Mouse (Mus musculus) midbrain, embryonic 14.5 days (tissue): ENCODE results near the gene Pgpep1. TPM values are rescaled to one million over a fixed set of nuclear protein-coding genes. Genes with fewer than 3 reads are reported as not detected.

Experiments used
- ATAC-seq: fragments of 200-750 bp; cut with Nextera tagmentation; 2 replicates; pipeline ENCODE4 v1.8.0; 2017; ENCODE audit warnings: moderate number of reproducible peaks, moderate library complexity; ENCODE audit not compliant: low FRiP score, low TSS enrichment
- DNase-seq: peaks from one replicate; pipeline ENCODE4 v3.0.0-alpha.2; 2015
- H3K27ac ChIP-seq: fragments of 300-500 bp; sonication (generic); replicated peaks from 2 replicates; pipeline ENCODE4 v1.5.1; 2014; ENCODE audit warnings: mild to moderate bottlenecking, low read depth, low read length, moderate library complexity
- H3K27me3 ChIP-seq: fragments of 300-500 bp; sonication (generic); 2 replicates; pipeline ENCODE4 v1.6.1; 2014; ENCODE audit warnings: low read length, control low read depth, mixed read lengths; ENCODE audit not compliant: control insufficient read depth, insufficient read depth
- H3K36me3 ChIP-seq: fragments of 300-500 bp; sonication (generic); 2 replicates; pipeline ENCODE4 v1.6.1; 2014; ENCODE audit warnings: low read length, control low read depth; ENCODE audit not compliant: control insufficient read depth, insufficient read depth
- H3K4me1 ChIP-seq: fragments of 300-500 bp; sonication (generic); 2 replicates; pipeline ENCODE4 v1.6.1; 2014; ENCODE audit warnings: mild to moderate bottlenecking, antibody characterized with exemption, low read length, control low read depth; ENCODE audit not compliant: control insufficient read depth, insufficient read depth
- H3K4me2 ChIP-seq: fragments of 300-500 bp; sonication (generic); 2 replicates; pipeline ENCODE4 v1.6.1; 2014; ENCODE audit warnings: mild to moderate bottlenecking, low read length, moderate library complexity
- H3K4me3 ChIP-seq: fragments of 300-500 bp; sonication (generic); replicated peaks from 2 replicates; pipeline ENCODE4 v1.5.1; 2014; ENCODE audit warnings: low read depth, low read length
- H3K9ac ChIP-seq: fragments of 300-500 bp; sonication (generic); replicated peaks from 2 replicates; pipeline ENCODE4 v1.6.1; 2014; ENCODE audit warnings: mild to moderate bottlenecking, low read length, moderate library complexity
- H3K9me3 ChIP-seq: fragments of 300-500 bp; sonication (generic); 2 replicates; pipeline ENCODE4 v1.6.1; 2016; ENCODE audit warnings: low read length, control low read depth, mixed read lengths; ENCODE audit not compliant: control insufficient read depth
- WGBS: fragments of 180-500 bp; shearing (Covaris S2); extraction: QIAGEN DNeasy Blood & Tissue Kit; methylation state at CpG from one replicate; pipeline ENCODE4 v1.1.7; 2014; 5-methylcytosine and 5-hydroxymethylcytosine counted together
- polyA plus RNA-seq: library from polyadenylated mRNA; unstranded; fragments of >200 nt; fragmentation: Nextera tagmentation; extraction: Ambion mirVana; gene quantifications from 2 replicates; pipeline ENCODE4 v1.2.1, GENCODE M21; 2014

Gene Pgpep1
- polyA plus RNA-seq, 1 experiment from 2014 or later, result 95.8 TPM

DNA sequence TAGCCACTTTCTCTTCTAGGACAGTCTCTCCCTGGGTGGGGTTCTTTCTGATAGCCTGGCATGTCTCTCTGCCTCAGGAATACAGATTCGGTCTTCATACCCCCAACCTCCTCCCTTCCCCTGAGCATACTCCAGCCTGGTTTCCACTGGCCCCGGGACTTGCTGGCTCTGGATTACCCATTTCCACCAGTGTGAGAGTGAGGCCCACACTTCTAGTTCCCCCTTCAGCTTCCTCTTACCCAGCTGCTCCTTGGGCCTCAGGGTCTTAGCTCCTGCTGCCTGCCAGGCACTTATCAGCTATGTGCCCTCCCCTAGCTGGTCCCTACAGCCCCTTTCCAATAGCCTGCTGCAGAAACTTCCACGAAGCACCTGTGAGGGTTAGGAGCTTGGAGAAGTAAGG lies 44.3 kb downstream of the Pgpep1 start, which contains the start of gene Lrrc25:
Gene Lrrc25 (plus strand): TSS at position 262 of the 400 bp plus-strand sequence.
- H3K4me3 ChIP-seq, result no peak within 1 kb of the TSS
- H3K36me3 ChIP-seq, result no peaks in the 10 kb centered on the region
- ATAC-seq (no peak), DNase-seq (no peak)
- no peak within 1 kb of the TSS for H3K9ac ChIP-seq
- WGBS, result 90% methylated on average over 3 of the region's 3 CpGs
- H3K4me1 ChIP-seq, result peaks cover 5% of the 10 kb centered on the region
- no peak within 1 kb of the TSS for H3K27ac ChIP-seq
- no peaks in the 10 kb centered on the region for H3K9me3 ChIP-seq
- no peak within 1 kb of the TSS for H3K4me2 ChIP-seq
- no peaks in the 10 kb centered on the region for H3K27me3 ChIP-seq

DNA sequence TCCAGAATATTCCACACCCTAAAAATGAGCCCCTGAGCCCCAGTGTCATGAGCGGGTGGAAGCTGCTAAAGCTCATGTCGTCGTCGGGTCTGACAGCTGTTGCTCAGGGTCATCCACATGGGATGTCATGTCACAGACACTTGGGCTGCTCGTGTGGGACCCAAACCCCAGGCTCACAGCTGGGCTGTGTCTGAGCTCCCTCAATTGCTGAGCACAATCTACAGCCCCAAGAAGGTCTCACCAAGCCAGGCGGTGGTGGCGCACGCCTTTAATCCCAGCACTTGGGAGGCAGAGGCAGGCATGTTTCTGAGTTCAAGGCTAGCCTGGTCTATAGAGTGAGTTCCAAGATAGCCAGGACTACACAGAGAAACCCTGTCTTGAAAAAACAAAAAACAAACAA lies 44.9 kb downstream of the Pgpep1 start:
- no peak overlapping the region for H3K9ac ChIP-seq
- H3K27me3 ChIP-seq, result no peaks in the 10 kb centered on the region
- H3K36me3 ChIP-seq, result no peaks in the 10 kb centered on the region
- no peak overlapping the region for H3K4me3 ChIP-seq
- ATAC-seq, result no peak
- H3K4me1 ChIP-seq, result peaks cover 9% of the 10 kb centered on the region
- no peak for DNase-seq
- H3K9me3 ChIP-seq, result no peaks in the 10 kb centered on the region
- no peak overlapping the region for H3K27ac ChIP-seq
- H3K4me2 ChIP-seq, result no peak overlapping the region
- 87% methylated on average over 8 of the region's 8 CpGs for WGBS

DNA sequence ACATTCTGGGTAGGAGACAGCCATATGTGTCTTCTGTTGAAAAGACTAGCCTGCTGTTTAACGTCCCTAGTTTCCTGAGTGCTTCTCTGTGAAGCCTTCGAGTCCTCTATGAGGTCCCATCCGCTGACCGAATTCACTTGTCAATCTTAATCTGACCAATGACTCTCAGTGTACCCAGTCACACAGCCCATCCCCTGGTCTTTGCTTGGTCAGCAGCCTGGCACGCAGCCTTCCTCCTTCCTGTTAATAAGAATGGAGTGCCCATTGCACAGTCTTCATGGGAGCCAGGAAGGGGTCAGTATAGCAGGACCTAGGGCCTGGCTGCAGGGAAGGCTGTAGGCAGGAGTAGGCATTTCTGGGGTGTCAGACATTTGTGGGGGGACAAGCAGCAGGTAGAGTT lies 45.7 kb downstream of the Pgpep1 start:
- no peak overlapping the region for H3K27ac ChIP-seq
- no peak for ATAC-seq
- WGBS, result 84% methylated on average over 5 of the region's 5 CpGs

DNA sequence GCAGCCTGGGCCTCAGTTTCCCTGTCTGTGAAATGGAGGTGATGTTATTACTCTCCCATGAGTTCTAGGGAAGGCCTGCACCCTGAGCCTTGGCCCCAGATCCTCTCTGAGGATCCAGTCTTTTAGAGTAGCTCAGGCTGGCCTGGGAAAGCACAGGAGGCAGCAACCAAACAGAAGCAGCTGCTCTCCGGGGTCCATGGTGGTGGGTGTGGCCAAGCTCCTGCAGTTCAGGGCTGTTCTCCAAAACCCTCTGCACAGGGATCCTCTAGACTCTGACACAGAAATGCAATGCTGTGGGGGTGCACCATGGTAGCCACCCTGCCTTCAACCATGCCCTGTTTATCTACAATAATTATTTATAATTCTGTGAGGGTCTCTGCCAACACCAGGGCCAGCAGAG lies 46.4 kb downstream of the Pgpep1 start:
- Histone ChIP-seq H3K4me2 (no peak overlapping the region), H3K9me3 (no peaks in the 10 kb centered on the region), H3K27ac (no peak overlapping the region), H3K4me1 (peaks cover 23% of the 10 kb centered on the region), H3K9ac (no peak overlapping the region), H3K27me3 (no peaks in the 10 kb centered on the region), H3K36me3 (no peaks in the 10 kb centered on the region), H3K4me3 (no peak overlapping the region)
- no peak for ATAC-seq
- 21% methylated on average over 1 of the region's 1 CpGs for WGBS
- no peak for DNase-seq

More for the DNA sequence above, 45.7 kb downstream of the Pgpep1 start:
- H3K4me3 ChIP-seq, result no peak overlapping the region
- H3K4me2 ChIP-seq, result no peak overlapping the region
- H3K27me3 ChIP-seq, result no peaks in the 10 kb centered on the region
- no peaks in the 10 kb centered on the region for H3K36me3 ChIP-seq
- H3K9me3 ChIP-seq, result no peaks in the 10 kb centered on the region
- no peak overlapping the region for H3K9ac ChIP-seq
- DNase-seq, result no peak
- H3K4me1 ChIP-seq, result peaks cover 18% of the 10 kb centered on the region

DNA sequence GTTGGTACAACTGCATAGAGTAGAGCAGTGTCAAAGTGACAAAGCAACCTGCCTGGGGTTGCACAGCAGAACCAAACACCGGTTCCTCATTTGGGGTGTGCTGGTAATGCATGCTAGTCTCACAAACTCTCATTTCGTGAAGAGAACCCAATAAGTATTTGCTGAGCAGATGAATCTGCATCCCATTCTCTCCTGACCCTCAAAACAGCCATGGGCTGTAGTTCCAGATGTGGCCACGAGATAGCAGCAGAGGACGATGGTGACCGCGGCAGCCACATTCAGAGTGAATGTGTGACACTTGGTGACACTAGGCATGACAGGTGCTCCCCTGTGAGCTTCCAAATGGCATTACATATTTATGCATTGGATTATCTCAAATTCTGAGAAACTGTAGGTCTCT lies 48.3 kb downstream of the Pgpep1 start:
- H3K36me3 ChIP-seq, result no peaks in the 10 kb centered on the region
- peak overlapping the region; percentile 24; the same call in 1 of the 2 replicates for H3K9ac ChIP-seq
- peak overlapping the region; percentile 15 for H3K27ac ChIP-seq
- WGBS, result 0% methylated on average over 6 of the region's 6 CpGs
- H3K4me2 ChIP-seq, result peak overlapping the region; percentile 72
- peaks cover 34% of the 10 kb centered on the region for H3K4me1 ChIP-seq
- ATAC-seq (no peak), DNase-seq (peak; percentile 91)
- H3K4me3 ChIP-seq, result peak overlapping the region; percentile 37
- no peaks in the 10 kb centered on the region for H3K27me3 ChIP-seq
- H3K9me3 ChIP-seq, result no peaks in the 10 kb centered on the region

DNA sequence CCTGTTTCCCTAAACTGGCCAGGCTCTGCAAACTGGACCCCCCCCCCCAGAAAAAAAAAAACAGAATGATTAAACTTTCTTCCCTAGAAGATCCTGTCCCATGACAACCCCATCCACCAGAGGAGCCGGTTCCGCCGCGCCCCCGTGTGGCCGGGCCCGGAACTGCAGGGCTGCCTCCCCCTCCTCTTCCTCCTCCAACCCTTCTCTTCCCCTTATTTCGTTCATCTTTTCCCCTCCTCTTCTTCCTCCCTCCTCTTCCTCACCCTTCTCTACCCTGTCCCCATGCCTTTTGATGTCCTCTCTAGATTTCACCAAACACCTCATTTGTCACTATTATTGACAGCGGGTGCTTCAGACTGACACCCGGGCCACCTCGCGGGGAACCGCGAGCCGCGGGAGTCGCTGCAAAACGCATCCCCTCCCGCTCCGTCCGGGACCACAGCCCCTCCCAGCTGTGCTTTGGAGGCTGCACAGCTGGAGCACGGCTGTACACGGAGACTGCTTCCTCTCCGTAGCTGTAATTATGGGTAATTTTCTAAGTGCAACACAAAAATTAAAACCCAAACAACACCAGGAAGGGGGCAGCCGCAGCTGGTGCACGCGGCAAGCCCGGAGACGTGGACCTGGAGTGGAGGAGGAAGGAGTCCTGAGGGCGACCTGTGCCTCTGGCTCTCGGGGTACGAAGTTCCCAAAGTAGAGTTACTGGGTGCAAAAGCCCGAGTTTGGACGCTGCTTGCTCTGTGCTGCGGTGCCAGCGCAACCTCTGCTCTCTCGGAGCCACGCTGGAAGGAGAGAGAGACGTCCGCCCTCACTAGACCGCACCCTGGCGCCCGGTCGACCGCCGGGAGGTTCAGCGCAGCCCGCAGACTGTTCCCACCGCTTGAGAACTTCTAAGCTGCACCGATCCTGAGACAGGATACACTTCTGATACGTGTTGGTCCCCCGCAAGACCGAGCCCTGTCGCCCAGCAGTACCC lies 49.1 kb downstream of the Pgpep1 start:
- H3K36me3 ChIP-seq, result no peaks in the 10 kb centered on the region
- no peaks in the 10 kb centered on the region for H3K27me3 ChIP-seq
- peak; percentile 76 for DNase-seq
- H3K27ac ChIP-seq, result peak overlapping the region; percentile 15
- peaks cover 36% of the 10 kb centered on the region for H3K4me1 ChIP-seq
- ATAC-seq, result no peak
- under 1% methylated on average over 54 of the region's 54 CpGs for WGBS
- peak overlapping the region; percentile 72 for H3K4me2 ChIP-seq
- H3K9ac ChIP-seq, result peak overlapping the region; percentile 24
- H3K9me3 ChIP-seq, result no peaks in the 10 kb centered on the region
- peak overlapping the region; percentile 37 for H3K4me3 ChIP-seq

DNA sequence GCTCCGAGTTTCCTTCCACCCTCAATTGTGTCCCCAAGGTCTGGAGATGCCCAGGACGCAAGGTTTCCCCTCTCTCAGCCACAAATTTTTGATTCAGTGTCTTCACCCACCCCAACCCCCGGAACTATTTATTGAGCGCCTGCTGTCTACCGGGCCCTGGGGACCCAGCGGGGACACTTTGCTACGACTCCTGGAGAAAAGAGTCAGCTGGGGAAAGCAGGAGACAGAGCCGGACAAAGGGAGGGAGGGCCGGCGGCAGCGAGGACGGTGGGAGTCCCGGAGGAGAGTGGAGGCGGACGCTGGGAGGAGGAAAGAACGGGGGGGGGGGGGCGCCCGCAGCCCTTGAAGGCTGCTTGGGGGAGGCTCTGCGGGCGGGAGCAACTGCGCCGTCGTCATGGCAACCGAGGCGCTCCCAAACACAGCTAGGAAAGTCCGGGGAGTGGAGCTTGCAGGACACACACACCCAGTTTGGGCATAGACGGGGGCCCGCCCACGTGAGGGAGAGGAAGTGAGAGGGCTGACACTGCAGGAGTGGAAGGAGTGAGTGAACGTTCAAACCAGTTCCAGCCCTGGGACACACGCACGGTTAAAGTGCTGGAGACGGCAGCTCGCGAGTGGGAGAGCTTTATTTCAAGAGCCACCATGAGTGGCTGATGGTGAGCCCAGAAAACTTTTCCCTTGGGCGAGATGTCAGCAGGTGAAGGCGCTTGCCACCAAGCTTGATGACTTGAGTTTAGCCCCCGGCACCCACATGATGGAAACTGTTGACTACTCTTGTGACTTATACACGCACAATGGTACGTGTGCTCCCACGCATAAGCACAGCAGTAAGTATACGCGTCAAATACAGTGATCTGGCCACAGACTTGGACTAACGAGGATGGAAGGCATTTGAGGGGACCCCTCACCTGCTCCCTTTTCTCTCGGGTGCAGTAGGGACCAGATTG lies 50.1 kb downstream of the Pgpep1 start:
- peak overlapping the region; percentile 46; the same call in 1 of the 2 replicates for H3K9ac ChIP-seq
- H3K36me3 ChIP-seq, result no peaks in the 10 kb centered on the region
- H3K27me3 ChIP-seq, result no peaks in the 10 kb centered on the region
- peak overlapping the region; percentile 37 for H3K4me3 ChIP-seq
- ATAC-seq (peak; percentile 21), DNase-seq (peak; percentile 87)
- WGBS, result under 1% methylated on average over 42 of the region's 45 CpGs
- peak overlapping the region; percentile 72 for H3K4me2 ChIP-seq
- H3K9me3 ChIP-seq, result no peaks in the 10 kb centered on the region
- H3K4me1 ChIP-seq, result peaks cover 36% of the 10 kb centered on the region
- H3K27ac ChIP-seq, result peak overlapping the region; percentile 86

DNA sequence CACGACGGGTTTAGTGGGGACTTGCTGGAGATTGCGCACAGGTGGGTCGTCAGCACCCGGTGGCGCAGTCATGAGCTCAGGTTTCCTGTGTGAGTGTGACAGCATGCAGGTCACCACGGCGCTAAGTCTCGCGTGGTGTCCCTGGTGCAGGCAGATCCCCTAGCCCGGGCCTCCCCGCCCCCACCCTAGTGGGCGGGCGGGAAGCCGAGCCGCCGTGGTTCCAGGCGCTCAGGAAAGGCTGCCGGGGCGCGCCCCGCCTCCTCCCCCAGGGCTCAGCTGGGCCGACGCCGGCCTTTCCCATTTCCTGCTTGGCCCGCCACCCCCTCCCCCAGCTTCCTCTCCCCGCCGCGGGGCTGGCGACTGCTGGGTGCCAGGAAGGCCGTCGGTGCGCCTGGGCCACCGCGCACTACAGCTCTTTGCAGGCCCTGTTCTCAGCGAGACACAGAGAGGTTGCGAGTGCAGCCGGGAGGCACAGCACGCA lies 50.8 kb downstream of the Pgpep1 start:
- peak; percentile 82 for DNase-seq
- Histone ChIP-seq H3K4me3 (peak overlapping the region; percentile 37), H3K27me3 (no peaks in the 10 kb centered on the region), H3K4me1 (peaks cover 39% of the 10 kb centered on the region), H3K4me2 (peak overlapping the region; percentile 72), H3K9me3 (no peaks in the 10 kb centered on the region), H3K27ac (peak overlapping the region; percentile 86), H3K9ac (peak overlapping the region; percentile 46; the same call in 1 of the 2 replicates), H3K36me3 (no peaks in the 10 kb centered on the region)
- WGBS, result 2% methylated on average over 37 of the region's 39 CpGs
- ATAC-seq, result peak; percentile 55
